Mouse (Mus musculus): ENCODE measurements around the gene Capzb. TPM values are rescaled to one million over a fixed set of nuclear protein-coding genes. Genes with fewer than 3 reads are reported as not detected.

The Capzb gene
- polyA plus RNA-seq, 1 experiment: 227 TPM

DNA sequence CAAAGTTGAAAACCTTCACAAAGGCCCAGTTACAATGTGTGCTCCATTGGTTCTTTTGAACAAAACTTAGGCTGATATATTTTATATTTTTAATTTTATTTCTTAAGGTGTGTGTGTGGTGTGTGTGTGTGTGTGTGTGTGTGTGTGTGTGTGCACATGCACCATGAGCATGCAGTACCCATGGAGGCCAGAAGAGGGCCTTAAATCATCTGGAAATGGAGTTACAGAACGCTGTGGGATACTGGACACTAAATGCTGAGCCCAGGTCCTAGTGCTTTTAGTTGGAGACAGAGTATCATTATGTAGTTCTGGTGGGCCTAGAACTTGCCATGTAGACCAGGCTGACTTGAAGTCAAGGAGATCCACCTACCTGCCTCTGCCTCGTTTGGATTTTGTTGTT lies 13.5 kb upstream of the Capzb start:
- no peak for DNase-seq (ENCODE audit: extremely low spot score in 1 of 2, low spot score in 1 of 2)

DNA sequence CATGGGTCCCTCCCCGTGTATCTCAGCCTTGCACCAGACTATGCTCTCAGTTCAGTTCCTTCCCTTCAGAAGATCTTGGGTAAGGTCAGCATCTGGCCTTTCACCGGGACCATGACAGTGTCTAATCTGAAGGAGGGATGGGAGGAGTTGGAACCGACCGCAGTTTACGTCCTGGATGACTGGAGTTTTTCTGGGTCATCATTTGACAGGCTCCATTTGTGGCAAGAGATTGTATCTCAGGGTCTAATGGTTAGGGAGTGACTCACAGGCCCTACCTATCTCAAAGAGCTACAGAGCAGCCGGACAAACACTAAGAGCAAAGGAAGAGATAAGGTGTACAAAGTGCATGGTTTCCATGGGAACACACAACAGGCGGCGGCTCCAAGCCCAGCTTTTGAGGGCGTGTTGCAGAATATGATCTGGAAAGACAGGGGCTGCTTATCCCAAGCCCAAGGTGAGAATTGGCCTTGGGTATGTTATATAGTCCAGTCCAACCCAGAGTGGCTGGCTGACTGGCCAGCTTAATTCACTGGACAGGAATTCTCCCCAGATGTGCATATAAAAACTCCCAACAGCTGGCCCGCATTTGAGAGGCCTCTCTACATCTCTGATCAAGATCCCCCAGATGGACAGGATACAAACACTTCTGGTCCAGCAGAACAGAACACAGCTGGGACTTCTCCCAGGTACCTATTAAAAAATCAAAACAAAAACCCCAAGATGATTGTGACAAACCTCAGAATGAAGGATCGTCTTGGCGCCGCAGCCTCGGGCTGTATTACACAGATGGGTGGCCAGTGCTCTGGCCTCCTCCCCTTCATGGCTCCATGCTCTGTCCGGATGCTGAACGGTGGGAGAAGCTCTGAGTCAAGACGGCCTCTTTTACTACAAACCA lies 12.7 kb upstream of the Capzb start:
- DNase-seq (ENCODE audit: extremely low spot score in 1 of 2, low spot score in 1 of 2): no peak

DNA sequence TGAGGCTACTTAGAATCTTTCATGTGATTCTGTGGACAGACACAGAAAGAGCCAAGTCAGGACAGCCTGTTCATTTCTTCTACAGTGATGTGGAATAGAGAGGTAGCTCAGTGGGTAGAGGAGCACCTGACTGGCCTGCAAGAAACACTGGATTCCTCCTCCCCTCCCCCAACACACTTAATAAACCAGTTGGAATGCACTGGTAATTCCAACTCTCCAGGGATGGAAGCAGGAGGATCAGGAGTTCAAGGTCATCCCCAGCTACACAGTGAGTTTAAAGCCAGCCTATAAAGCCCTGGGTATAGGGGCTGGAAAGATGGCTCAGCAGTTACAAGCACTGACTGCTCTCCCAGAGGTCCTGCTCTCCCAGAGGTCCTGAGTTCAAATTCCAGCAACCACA lies 10.2 kb upstream of the Capzb start:
- DNase-seq (ENCODE audit: extremely low spot score in 1 of 2, low spot score in 1 of 2): no peak

DNA sequence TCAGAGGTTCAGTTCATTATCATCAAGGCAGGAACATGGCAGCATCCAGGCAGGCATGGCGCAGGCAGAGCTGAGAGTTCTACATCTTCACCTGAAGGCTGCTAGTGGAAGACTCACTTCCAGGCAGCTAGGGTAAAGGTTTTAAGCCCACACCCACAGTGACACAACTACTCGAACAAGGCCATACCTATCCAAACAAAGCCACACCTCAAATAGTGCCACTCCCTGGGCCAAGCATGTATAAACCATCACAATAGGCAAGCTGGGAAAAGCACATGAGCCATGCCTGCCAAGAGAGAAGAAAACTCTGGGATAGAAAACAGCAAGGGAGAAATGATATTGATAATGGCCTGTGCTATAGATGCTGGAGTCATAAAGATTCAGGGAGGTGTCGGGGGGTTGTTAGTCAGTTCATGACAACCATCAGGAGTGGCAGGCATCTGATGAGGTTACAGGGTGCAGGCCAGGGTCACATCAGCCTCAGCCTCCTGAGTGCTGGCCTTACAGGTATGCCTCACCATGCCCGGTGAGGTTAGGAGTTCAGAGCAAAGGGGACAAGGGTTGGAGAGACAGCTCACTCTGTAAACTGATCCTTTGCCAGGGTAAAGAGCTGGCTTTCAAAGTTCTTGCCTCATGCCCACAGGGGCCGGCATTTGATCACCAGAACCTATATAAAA lies 6.8 kb upstream of the Capzb start:
- DNase-seq (ENCODE audit: extremely low spot score in 1 of 2, low spot score in 1 of 2): no peak

DNA sequence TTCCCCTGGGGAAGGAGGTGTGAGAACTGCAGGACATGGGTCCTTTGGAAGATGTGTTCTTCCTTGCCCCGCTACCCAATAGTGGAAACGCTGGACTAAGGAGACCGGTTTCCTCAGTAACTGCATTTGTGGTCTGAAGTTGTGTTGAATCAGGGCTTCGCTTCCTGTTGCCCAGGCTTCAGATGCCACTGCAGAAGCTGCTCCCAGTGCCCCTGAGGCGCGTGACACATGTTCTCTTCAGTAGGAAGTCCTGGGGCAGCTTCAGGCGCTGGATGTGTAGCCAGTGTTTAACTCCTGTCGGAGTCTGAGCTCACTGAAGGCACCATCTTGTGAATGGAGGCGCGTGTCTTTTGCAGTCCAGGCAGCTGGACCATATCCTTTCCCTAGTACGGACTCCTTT lies 4.8 kb upstream of the Capzb start:
- DNase-seq (ENCODE audit: extremely low spot score in 1 of 2, low spot score in 1 of 2): no peak

DNA sequence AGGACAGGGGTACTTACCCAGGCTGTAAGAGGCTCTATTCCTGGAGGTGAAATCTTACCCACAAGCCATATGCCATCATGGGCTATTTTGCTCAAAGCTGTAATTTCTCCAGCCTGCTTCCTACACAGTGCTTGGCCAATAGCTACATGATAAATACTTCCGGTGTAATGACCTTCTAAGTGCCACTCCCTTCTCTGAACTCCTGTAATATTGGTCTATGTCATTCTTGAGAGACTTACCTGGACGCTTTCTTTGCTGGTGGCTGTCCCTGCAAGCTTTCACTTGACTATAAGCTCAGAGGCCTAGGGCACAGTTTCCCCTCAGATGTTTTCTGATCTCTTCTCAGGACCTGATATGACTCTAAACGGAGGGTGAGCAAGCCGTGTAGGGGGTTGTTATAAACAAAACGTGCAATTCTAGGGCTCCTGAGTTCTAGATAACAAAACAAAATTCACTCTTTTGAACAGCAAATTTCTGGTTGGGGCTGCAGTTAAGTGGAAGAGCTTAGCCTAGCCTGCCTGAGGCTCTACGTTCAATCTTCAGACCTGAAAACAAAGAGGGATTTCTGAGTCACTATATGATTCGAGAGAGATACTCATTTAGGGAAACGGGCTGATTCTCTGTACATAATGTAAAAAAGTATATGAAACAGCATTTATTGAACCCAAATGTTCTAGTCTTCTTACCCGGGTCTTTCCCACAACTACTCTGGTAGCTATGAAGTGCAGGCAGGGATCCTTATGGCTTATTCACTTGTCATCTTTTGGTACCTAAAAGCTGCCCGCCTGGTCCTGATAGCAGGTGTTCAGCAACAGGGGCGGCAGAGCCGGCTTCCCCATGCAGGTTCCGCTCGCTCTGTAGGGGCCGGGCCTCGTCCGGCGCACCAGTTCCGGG lies 847 bp upstream of the Capzb start:
- DNase-seq (ENCODE audit: extremely low spot score in 1 of 2, low spot score in 1 of 2): no peak

DNA sequence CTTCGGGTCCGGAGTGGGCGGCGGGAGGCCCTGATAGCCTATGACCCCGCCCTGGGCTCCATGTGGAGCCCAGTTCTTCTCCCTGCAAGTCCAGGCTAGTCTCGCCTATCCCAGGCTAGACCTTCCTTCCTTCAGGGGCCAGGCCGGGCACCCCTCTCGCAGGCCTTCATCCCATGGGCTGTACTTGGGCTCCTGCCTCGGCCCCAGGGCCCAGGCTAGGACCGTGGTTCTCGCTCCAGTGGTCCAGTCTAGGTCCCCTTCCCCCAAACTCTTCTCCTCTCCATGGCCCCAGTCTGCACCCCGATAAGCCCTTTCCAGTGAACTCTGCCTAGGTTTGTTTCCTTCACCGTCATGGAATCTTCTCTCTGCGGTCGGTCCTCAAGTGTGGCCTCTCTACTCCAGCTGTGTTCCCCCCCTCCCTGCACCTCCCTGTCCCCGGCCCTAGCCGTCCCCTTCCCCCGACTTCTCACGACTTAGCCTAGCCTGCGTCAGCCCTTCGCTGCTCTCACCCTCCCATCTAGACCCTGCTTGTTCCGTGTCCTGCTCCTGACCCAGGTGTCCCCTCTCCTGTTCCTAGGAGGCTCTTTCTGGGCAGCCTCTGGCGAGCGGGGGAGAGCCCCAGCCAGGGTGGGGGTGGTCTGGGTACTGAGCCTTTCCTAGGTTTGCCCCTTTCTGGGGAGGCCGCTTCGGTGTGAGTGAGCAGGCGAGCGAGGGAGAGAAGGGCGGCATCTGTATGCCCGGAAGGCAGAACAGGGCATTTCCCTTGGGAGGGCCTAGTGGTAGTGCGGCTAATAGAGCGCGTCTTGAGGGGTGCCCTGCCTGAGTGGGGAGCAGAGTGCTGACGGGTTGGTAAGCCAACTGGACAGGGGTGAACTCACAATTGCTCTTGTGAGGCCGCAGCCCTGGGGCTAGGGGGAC lies 736 bp downstream of the Capzb start:
- DNase-seq (ENCODE audit: extremely low spot score in 1 of 2, low spot score in 1 of 2): no peak

DNA sequence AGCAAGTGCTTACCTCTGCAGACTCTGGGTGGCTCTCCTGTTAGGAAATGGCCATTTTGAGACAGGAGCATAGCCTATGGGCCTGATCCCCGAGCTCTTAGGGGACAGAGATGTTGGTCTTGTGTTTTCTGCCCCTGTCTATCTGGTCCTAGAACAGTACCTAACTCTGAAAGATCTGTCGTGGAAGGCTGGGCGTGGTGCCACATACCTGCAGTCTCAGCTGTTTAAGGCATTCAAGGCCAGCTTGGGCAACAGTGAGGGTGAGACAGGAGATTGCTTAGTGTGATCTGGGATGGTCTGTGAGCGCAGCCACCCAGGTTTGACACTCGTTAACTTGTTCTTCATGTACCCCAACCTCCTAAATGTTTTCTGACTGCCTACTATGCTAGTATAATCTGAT lies 2.4 kb downstream of the Capzb start:
- no peak for DNase-seq (ENCODE audit: extremely low spot score in 1 of 2, low spot score in 1 of 2)

DNA sequence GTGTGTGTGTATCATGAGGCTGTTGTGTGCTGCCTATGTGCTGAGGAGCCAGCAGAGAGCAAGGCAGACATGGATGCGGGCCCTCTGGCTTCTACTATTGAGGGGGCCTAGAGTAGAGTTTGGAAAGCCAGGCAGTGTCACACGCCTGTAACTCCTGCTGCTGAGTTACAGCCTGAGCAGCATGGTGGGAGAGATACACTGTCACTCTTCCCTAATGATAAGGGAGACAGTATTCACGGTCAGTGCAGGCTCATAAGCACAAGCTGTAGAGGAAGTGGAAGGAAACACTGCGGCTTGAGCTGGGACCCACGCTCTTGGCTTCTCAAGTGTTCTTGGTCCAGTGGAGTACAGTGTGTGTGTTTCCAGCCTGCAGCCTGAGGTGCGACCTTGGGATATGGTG lies 3.8 kb downstream of the Capzb start:
- DNase-seq (ENCODE audit: extremely low spot score in 1 of 2, low spot score in 1 of 2): no peak

DNA sequence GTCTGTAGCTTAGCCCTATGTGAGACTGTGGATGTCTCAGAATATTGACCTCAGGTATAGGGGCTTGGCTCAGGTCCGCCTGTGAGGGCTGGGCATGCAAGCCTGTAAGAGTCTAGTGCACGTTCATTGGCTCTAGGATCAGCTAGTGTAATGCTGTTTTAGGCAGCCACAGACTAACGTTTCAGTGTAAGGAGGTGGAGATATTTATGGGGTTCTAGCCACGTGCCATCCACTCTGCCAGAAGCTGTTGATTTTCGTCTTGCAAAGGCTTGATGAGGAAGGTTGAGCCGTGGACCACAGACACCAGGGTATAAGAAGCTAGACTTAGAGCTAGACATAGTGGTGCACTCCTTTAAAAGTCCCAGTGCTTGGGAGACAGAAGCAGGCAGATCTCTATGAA lies 4.2 kb downstream of the Capzb start:
- peak in 1 of 2 experiments; percentile 59 for DNase-seq (ENCODE audit: extremely low spot score in 1 of 2, low spot score in 1 of 2)

DNA sequence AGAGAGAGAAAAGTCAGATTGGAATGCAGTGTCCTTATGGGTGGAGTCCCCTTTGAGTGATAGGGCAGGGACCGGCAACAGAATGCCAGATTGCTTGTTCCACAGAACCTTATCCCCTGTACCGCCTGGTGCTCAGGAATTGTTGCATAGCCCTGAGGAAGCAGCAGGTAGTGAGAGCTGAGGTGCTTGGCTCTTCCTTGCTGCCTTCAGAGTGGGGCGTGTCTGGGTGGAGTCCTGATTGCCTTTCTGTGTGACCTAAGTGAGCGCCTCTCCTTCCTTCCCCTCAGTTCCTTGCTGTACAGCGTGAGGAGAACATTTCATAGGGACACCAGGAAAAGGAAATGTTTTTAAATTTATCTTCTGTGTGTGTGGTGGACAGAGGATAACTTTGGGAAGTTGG lies 4.8 kb downstream of the Capzb start:
- no peak for DNase-seq (ENCODE audit: extremely low spot score in 1 of 2, low spot score in 1 of 2)

DNA sequence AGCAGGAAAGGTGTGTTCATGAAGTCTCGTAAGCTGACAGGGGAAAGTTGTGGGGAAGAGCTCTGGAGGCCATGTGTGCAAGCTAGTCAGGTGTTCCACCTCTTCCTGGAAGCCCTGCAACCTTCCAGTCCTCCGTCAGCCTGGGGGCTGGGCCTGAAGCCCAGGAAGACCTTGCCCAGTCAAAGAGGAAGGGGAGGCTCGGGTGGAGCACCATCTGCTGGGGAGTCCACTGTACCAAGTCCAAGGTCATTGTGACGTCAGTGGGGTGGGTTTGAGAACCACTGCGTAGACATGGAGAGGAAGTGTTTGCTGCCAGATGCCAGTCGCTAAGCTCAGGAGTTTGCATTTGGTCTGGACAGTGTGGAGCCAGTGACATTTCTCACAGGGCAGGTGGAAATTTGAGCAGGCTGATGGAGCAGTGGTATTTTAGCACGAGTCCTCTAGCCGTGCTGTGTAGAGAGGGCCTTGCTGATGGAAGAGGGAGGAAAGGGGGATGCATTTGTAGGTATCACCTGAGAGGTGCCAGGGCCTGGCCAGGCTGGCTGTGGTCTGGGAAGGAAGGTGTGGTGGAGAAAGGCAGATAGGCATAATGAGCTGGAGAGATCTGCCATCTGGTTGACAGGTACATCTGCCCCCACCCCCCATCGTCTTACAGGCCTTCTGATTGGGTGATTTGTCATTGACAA lies 5.4 kb downstream of the Capzb start:
- DNase-seq (ENCODE audit: extremely low spot score in 1 of 2, low spot score in 1 of 2): no peak

DNA sequence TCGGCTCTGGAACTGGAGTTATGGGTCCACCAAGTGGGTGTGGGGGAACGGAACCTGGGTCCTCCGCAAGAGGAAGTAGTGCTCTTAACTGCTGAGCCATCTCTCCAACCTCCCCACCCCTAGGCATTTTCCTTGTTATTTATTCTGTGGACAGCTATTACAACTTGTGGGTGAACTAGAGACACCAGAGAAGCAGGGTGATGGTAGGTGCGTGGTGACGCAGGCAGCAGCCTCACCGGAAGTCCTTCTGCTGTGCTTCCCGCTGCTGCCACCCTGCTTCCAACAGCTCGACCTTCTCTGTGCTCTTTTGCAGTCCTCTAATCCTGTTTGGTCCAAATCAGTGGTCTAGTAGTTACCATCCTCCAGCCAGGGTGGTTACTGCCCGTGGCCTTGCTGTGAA lies 6.4 kb downstream of the Capzb start:
- DNase-seq (ENCODE audit: extremely low spot score in 1 of 2, low spot score in 1 of 2): no peak

DNA sequence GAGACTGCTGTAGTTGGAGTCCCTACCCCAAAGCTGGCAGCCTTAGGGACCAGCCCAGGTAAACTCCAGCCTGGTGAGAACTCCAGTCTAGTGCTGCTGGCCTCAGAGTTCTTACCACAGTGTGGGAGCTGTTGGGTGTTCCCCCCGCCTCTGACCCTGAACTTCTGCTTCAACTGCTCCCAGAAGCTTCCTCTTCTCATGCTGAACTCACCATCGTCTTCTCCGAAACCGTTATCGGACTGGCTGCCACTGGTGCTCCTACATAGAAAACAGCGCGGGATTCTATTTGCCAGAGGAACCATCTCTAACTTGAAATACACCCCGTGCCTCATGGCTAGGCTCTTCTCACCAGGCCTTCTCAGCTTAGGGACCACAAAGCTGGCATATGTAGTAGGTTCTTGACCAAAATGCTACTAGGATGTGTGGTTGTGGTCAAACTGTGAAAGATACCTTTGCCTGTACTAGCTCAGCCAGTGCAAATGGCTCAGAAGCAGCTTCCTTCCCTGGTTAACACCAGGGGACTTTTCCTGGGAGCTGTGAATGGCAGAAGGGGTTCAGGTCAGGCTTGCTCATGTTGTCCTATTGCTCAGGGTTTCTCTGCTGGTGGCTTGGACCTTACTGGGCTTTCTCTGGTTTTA lies 7.1 kb downstream of the Capzb start:
- DNase-seq (ENCODE audit: extremely low spot score in 1 of 2, low spot score in 1 of 2): no peak

DNA sequence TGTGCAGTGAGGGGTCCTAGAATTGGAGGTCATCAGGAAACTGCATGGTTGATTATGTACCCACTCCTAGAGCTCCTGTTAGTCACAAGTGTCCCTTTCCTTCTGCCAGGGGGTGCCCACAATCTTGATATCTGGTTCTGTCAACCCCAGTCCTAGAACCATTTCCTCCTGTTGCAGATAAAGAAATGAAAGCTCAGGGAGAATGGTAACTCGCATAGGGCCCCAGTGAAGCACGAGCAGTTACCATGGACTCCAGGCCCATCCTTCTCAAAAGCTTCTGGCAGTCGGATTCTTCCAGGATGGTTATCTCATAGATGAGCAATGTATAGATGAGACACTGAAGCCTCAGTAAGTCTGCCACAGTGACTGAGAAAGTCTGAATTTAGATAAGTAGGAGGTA lies 8.2 kb downstream of the Capzb start:
- no peak for DNase-seq (ENCODE audit: extremely low spot score in 1 of 2, low spot score in 1 of 2)

DNA sequence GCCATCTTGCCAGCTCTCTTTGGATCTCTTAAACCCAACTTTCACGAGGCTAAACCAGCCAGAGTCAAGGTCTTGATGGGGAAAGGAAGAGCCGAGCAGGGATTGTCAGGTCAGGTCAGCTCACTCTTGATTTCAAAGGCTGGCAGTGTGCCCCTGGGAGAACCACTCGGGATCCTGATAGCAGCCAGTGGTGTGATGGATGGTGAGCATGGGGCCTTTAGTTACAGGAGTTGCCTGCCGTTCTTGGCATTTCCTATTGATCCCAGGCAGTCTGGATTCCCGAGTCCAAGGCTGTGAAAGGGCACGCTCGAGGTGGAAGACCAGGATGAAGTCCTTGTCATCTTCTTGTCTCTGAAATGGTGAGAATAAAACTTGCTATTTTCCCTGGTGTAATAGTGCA lies 9.9 kb downstream of the Capzb start:
- no peak for DNase-seq (ENCODE audit: extremely low spot score in 1 of 2, low spot score in 1 of 2)

DNA sequence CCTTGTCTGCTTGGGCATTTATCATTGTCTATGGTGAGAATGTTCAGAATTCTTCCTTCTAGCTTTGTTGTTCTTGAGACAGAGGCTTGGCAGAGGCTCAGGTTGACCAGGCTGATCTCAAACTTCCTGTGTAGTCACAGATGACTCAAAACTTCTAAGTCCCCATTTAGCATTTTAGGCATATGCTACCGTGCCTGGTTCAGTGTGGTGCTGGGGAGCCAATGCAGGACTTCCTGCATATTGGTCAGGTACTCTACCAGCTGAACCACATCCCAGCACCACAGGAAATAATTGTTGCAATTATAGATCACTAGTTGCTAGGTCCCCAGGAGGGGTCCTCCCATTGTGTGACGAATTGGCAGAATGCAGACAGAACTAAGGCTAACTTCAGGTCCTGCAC lies 10.7 kb downstream of the Capzb start:
- no peak for DNase-seq (ENCODE audit: extremely low spot score in 1 of 2, low spot score in 1 of 2)

DNA sequence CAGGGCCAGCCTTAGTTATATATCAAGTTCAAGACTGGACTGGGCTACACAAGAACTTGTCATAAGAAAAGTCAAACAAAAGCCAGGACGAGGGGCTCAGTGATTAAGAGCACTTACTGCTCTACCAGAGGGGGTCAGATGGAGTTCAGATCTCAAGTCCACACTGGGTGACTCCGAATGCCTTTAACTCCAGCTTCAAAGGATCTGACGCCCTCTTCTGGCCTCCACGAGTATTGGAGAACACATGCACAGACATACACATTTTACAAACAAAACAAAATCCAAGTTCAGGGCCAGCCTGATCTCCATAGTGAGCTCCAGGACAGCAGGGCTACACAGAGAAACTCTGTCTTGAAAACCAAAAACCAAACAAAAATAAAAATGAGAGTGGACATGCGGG lies 13.1 kb downstream of the Capzb start:
- DNase-seq (ENCODE audit: extremely low spot score in 1 of 2, low spot score in 1 of 2): no peak
